Comparison of ENCODE assay signal across 13 mouse cellular contexts in the genomic region with DNA sequence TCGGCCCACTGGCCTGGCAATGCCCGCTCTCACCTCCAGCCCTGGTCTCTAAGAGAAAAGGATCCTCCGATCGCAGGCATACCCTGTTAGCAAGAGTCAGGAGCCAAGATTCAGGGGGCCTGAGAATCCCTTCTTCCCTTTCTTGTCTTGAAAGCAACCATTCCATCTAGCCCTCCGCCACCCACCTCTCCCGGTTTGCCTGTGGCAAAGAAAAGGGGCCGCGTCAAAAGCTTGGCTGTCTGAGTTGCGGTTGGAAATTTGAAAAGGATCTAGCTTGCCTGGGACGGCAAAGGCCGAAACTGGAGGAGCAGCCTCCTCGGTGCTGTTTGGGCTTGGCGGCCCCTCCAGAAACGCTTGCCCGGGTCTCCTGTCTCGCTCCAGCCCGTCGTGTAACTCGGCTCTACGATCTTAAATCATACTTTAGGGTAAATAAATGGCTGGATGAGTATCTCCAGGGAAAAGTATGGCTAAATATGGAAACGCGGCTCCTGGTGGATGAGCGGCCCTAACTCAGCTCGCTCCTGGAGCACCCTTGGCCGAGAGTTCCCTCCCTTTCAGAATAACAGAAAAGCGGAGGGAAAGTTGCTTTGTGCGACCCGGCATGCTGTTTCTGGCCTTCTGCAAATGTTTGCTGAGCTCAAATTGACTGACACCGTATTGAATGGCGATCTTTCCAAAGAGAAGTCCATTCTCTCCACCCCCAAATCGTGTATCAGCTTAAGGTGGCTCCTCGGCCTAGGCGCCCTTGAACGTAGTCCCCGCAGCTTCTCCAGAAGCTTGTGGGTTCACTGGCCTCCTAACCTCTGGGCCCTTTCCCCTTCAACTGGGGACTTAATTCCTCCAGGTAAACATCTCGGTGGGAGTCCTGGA. TPM values are rescaled to one million over a fixed set of nuclear protein-coding genes. Genes with fewer than 3 reads are reported as not detected.
DNase-seq lines count a peak whose midpoint lies in the region; ATAC-seq lines count a peak whose summit lies in the region.
"Had no signal": no experiment of that assay in that cellular context is flagged by ENCODE, and none has a peak within 500 bp of the region (broad histone marks: within the 10 kb centered on the region; RNA-seq: fewer than 3 reads in every experiment).

No protein-coding gene starts in this region.

- no peak for ATAC-seq in kidney, embryonic 14.5 days (ENCODE audit: low FRiP score, low TSS enrichment)
- no peak for ATAC-seq in intestine, embryonic 15.5 days
- ATAC-seq: Patski had no signal

- no peak for DNase-seq in kidney, adult 11 months
- DNase-seq in embryo, embryonic 9.5 days (ENCODE audit: extremely low spot score), result peak; percentile 61
- DNase-seq in retina, embryonic 14.5 days (ENCODE audit: low spot score), result peak; percentile 35
- DNase-seq in lung, postnatal 25 days (ENCODE audit: low spot score), result no peak
- DNase-seq in adrenal gland, adult 18-20 months (ENCODE audit: low spot score in 2 of 2), result no peak
- DNase-seq in layer of hippocampus, adult 18-20 months (ENCODE audit: low spot score in 2 of 2), result no peak
- DNase-seq: cerebellum, adult 2 months had no signal

- no peak overlapping the region; the same call in 1 of the 2 replicates for H3K4me2 ChIP-seq in kidney, embryonic 14.5 days (replicated peaks; ENCODE audit: low read depth, low read length)
- peak overlapping the region; percentile 91 for H3K4me2 ChIP-seq in intestine, embryonic 15.5 days (replicated peaks)

- H3K9me3 ChIP-seq in kidney, embryonic 14.5 days (ENCODE audit: control insufficient read depth, low read length), result no peaks in the 10 kb centered on the region
- H3K9me3 ChIP-seq in intestine, embryonic 15.5 days, result no peaks in the 10 kb centered on the region

- peak overlapping the region; percentile 10; the same call in 1 of the 2 replicates for H3K4me3 ChIP-seq in kidney, embryonic 14.5 days (ENCODE audit: low read length)
- H3K4me3 ChIP-seq in intestine, embryonic 15.5 days (replicated peaks), result peak overlapping the region; percentile 19

- no peak overlapping the region for H3K27ac ChIP-seq in kidney, embryonic 14.5 days (ENCODE audit: low read depth, low read length)
- 0 out of 2 replicates have a peak overlapping the region, but pooled peaks have one; percentile 7 for H3K27ac ChIP-seq in intestine, embryonic 15.5 days

- H3K4me1 ChIP-seq in kidney, embryonic 14.5 days (ENCODE audit: control insufficient read depth, insufficient read depth, low read length), result peaks cover 8% of the 10 kb centered on the region; the same call in 1 of the 2 replicates
- peaks cover 21% of the 10 kb centered on the region for H3K4me1 ChIP-seq in intestine, embryonic 15.5 days (replicated peaks)

- H3K9ac ChIP-seq in kidney, embryonic 14.5 days (ENCODE audit: low read depth, low read length), result no peak overlapping the region
- peak overlapping the region; percentile 3 for H3K9ac ChIP-seq in intestine, embryonic 15.5 days

- no peaks in the 10 kb centered on the region for H3K36me3 ChIP-seq in kidney, embryonic 14.5 days (ENCODE audit: control insufficient read depth, insufficient read depth, low read length)
- H3K36me3 ChIP-seq in intestine, embryonic 15.5 days, result no peaks in the 10 kb centered on the region

- peaks cover 91% of the 10 kb centered on the region for H3K27me3 ChIP-seq in kidney, embryonic 14.5 days (ENCODE audit: control insufficient read depth, insufficient read depth, low read length)
- peaks cover 60% of the 10 kb centered on the region for H3K27me3 ChIP-seq in intestine, embryonic 15.5 days (replicated peaks)
- H3K27me3 ChIP-seq: Patski had no signal

- 2% methylated on average over 36 of the region's 36 CpGs for WGBS in kidney, embryonic 14.5 days
- 34% methylated on average over 36 of the region's 36 CpGs for WGBS in intestine, embryonic 15.5 days

RNA-seq across cellular contexts. Expression of gene Pitx2, which starts 3.4 kb away (rescaled TPM):
- 1.7 and 1.8 TPM in 2 replicates for polyA plus RNA-seq in kidney, embryonic 14.5 days (2014; fragmentation: Nextera tagmentation; extraction: Ambion mirVana)
- 39.4 and 45.2 TPM in 2 replicates for polyA plus RNA-seq in intestine, embryonic 15.5 days (2015; fragmentation: Nextera tagmentation; extraction: Ambion mirVana)
- total RNA-seq in adrenal gland, adult 18-20 months (2021), result under 1 TPM in 1 of 2 experiments, not detected in 1; 0.35 TPM
- not detected for total RNA-seq in layer of hippocampus, adult 18-20 months (2021)
- total RNA-seq: left cerebral cortex, postnatal 14 days; megakaryocyte-erythroid progenitor cell, adult 5-6 weeks had no signal
- polyA plus RNA-seq: spleen, adult 2 months had no signal

Comparison
In these comparisons a context has a peak if more than half of its experiments do, and no peak if none do; other contexts are left out.
1. DNase-seq: peak in embryo, embryonic 9.5 days (single experiment) and retina, embryonic 14.5 days (single experiment); none in kidney, adult 11 months (single experiment), lung, postnatal 25 days (single experiment), adrenal gland, adult 18-20 months (0 of 2) and layer of hippocampus, adult 18-20 months (0 of 2).